Mouse (Mus musculus) forebrain, embryonic 11.5 days (tissue): ENCODE measurements at regions not wholly inside any gene's neighbourhood (a gene's known extent, or its start where the extent isn't known, plus 50 kb on each side); places are given as distances from the start of the nearest gene placed in this dataset.

Experiments
- ATAC-seq: fragments of 200-750 bp; cut with Nextera tagmentation; replicated peaks from 2 replicates; pipeline ENCODE4 v1.8.0; 2017; ENCODE audit warnings: moderate TSS enrichment; ENCODE audit not compliant: low FRiP score
- DNase-seq: peaks from one replicate; pipeline ENCODE4 v3.0.0-alpha.2; 2017; ENCODE audit warnings: low spot score
- H3K27ac ChIP-seq: fragments of 300-500 bp; sonication (generic); 2 replicates; pipeline ENCODE4 v1.5.1; 2014; ENCODE audit warnings: low read depth, low read length
- H3K27me3 ChIP-seq: fragments of 300-500 bp; sonication (generic); 2 replicates; pipeline ENCODE4 v1.6.1; 2014; ENCODE audit warnings: mild to moderate bottlenecking, low read length, mixed read lengths; ENCODE audit not compliant: control insufficient read depth, insufficient read depth
- H3K36me3 ChIP-seq: fragments of 300-500 bp; sonication (generic); 2 replicates; pipeline ENCODE4 v1.6.1; 2014; ENCODE audit warnings: mild to moderate bottlenecking, low read length, moderate library complexity, mixed read lengths; ENCODE audit not compliant: control insufficient read depth, insufficient read depth
- H3K4me1 ChIP-seq: fragments of 300-500 bp; sonication (generic); replicated peaks from 2 replicates; pipeline ENCODE4 v1.6.1; 2014; ENCODE audit warnings: low read length, mixed read lengths; ENCODE audit not compliant: control insufficient read depth, insufficient read depth
- H3K4me2 ChIP-seq: fragments of 300-500 bp; sonication (generic); 2 replicates; pipeline ENCODE4 v1.6.1; 2014; ENCODE audit warnings: low read depth, mild to moderate bottlenecking, low read length, moderate library complexity, mixed read lengths; ENCODE audit not compliant: severe bottlenecking
- H3K4me3 ChIP-seq: fragments of 300-500 bp; sonication (generic); 2 replicates; pipeline ENCODE4 v1.5.1; 2014; ENCODE audit warnings: low read depth, low read length
- H3K9ac ChIP-seq: fragments of 300-500 bp; sonication (generic); 2 replicates; pipeline ENCODE4 v1.6.1; 2014; ENCODE audit warnings: low read length
- H3K9me3 ChIP-seq: fragments of 300-500 bp; sonication (generic); 2 replicates; pipeline ENCODE4 v1.6.1; 2016; ENCODE audit warnings: low read length, mixed read lengths; ENCODE audit not compliant: control insufficient read depth
- WGBS: fragments of 180-500 bp; shearing (Covaris S2); extraction: QIAGEN DNeasy Blood & Tissue Kit; methylation state at CpG from one replicate; pipeline ENCODE4 v1.1.7; 2014; 5-methylcytosine and 5-hydroxymethylcytosine counted together

- Histone ChIP-seq H3K36me3 (no peaks in the 10 kb centered on the region), H3K9me3 (no peaks in the 10 kb centered on the region), H3K9ac (no peak overlapping the region), H3K4me3 (no peak overlapping the region), H3K4me1 (no peaks in the 10 kb centered on the region), H3K27me3 (no peaks in the 10 kb centered on the region), H3K27ac (no peak overlapping the region), H3K4me2 (no peak overlapping the region)
- WGBS: 73% methylated on average over 2 of the region's 2 CpGs
- DNase-seq: no peak
- no peak for ATAC-seq
Measured at GRCm38 (mm10) chr3:143778161-143778560, 426.9 kb downstream of the Lmo4 start.

GRCm38 (mm10) chr3:143759337-143759736, 445.7 kb downstream of the Lmo4 start:
- no peak overlapping the region for H3K4me3 ChIP-seq
- DNase-seq (no peak), ATAC-seq (no peak)
- no peaks in the 10 kb centered on the region for H3K27me3 ChIP-seq
- WGBS: 84% methylated on average over 1 of the region's 1 CpGs
- no peaks in the 10 kb centered on the region for H3K4me1 ChIP-seq
- H3K27ac ChIP-seq: no peak overlapping the region
- no peak overlapping the region for H3K4me2 ChIP-seq
- no peak overlapping the region for H3K9ac ChIP-seq
- no peaks in the 10 kb centered on the region for H3K9me3 ChIP-seq
- H3K36me3 ChIP-seq: no peaks in the 10 kb centered on the region

- WGBS: 93% methylated on average over 3 of the region's 3 CpGs
- Histone ChIP-seq H3K4me2 (no peak overlapping the region), H3K9ac (no peak overlapping the region), H3K36me3 (no peaks in the 10 kb centered on the region), H3K27ac (no peak overlapping the region), H3K9me3 (no peaks in the 10 kb centered on the region), H3K27me3 (no peaks in the 10 kb centered on the region), H3K4me3 (no peak overlapping the region), H3K4me1 (no peaks in the 10 kb centered on the region)
- ATAC-seq: no peak
- no peak for DNase-seq
Measured at GRCm38 (mm10) chr3:143753197-143753596, 451.8 kb downstream of the Lmo4 start.

- no peak overlapping the region for H3K4me3 ChIP-seq
- no peak for DNase-seq
- H3K36me3 ChIP-seq: no peaks in the 10 kb centered on the region
- 72% methylated on average over 1 of the region's 1 CpGs for WGBS
- ATAC-seq: no peak
- H3K27me3 ChIP-seq: no peaks in the 10 kb centered on the region
- H3K9me3 ChIP-seq: no peaks in the 10 kb centered on the region
- no peak overlapping the region for H3K27ac ChIP-seq
- no peak overlapping the region for H3K9ac ChIP-seq
- H3K4me2 ChIP-seq: no peak overlapping the region
- no peaks in the 10 kb centered on the region for H3K4me1 ChIP-seq
Measured at GRCm38 (mm10) chr3:143752660-143753059, 452.4 kb downstream of the Lmo4 start.

- ATAC-seq (no peak), DNase-seq (no peak)
- WGBS: 89% methylated on average over 4 of the region's 4 CpGs
- H3K9me3 ChIP-seq: no peaks in the 10 kb centered on the region
- no peak overlapping the region for H3K27ac ChIP-seq
- no peak overlapping the region for H3K4me3 ChIP-seq
- no peak overlapping the region for H3K9ac ChIP-seq
- H3K4me1 ChIP-seq: no peaks in the 10 kb centered on the region
- H3K4me2 ChIP-seq: no peak overlapping the region
- H3K27me3 ChIP-seq: no peaks in the 10 kb centered on the region
- H3K36me3 ChIP-seq: no peaks in the 10 kb centered on the region
Measured at GRCm38 (mm10) chr3:143750128-143750527, 454.9 kb downstream of the Lmo4 start.

- H3K4me1 ChIP-seq: no peaks in the 10 kb centered on the region
- no peak overlapping the region for H3K27ac ChIP-seq
- ATAC-seq (no peak), DNase-seq (no peak)
- no peak overlapping the region for H3K9ac ChIP-seq
- no peak overlapping the region for H3K4me2 ChIP-seq
- H3K36me3 ChIP-seq: no peaks in the 10 kb centered on the region
- no peaks in the 10 kb centered on the region for H3K27me3 ChIP-seq
- H3K9me3 ChIP-seq: no peaks in the 10 kb centered on the region
- 78% methylated on average over 7 of the region's 7 CpGs for WGBS
- no peak overlapping the region for H3K4me3 ChIP-seq
Measured at GRCm38 (mm10) chr3:143743649-143744048, 461.4 kb downstream of the Lmo4 start.

- ATAC-seq: no peak
- 77% methylated on average over 17 of the region's 17 CpGs for WGBS
- no peak for DNase-seq
Measured at GRCm38 (mm10) chr3:143742786-143743571, 462.0 kb downstream of the Lmo4 start.

GRCm38 (mm10) chr3:143738676-143739075, 466.3 kb downstream of the Lmo4 start:
- H3K9me3 ChIP-seq: no peaks in the 10 kb centered on the region
- no peaks in the 10 kb centered on the region for H3K27me3 ChIP-seq
- no peaks in the 10 kb centered on the region for H3K36me3 ChIP-seq
- no peaks in the 10 kb centered on the region for H3K4me1 ChIP-seq
- DNase-seq: no peak
- H3K27ac ChIP-seq: no peak overlapping the region
- no peak overlapping the region for H3K9ac ChIP-seq
- WGBS: 76% methylated on average over 3 of the region's 3 CpGs
- ATAC-seq: no peak
- no peak overlapping the region for H3K4me3 ChIP-seq
- H3K4me2 ChIP-seq: no peak overlapping the region

More at GRCm38 (mm10) chr3:143742786-143743571, 462.0 kb downstream of the Lmo4 start:
- Histone ChIP-seq H3K9ac (no peak overlapping the region), H3K27me3 (no peaks in the 10 kb centered on the region), H3K36me3 (no peaks in the 10 kb centered on the region), H3K4me1 (no peaks in the 10 kb centered on the region), H3K9me3 (no peaks in the 10 kb centered on the region), H3K4me2 (no peak overlapping the region), H3K4me3 (no peak overlapping the region), H3K27ac (no peak overlapping the region)

GRCm38 (mm10) chr3:143737844-143738243, 467.2 kb downstream of the Lmo4 start:
- Histone ChIP-seq H3K9me3 (no peaks in the 10 kb centered on the region), H3K4me3 (no peak overlapping the region), H3K4me1 (no peaks in the 10 kb centered on the region), H3K36me3 (no peaks in the 10 kb centered on the region), H3K27me3 (no peaks in the 10 kb centered on the region), H3K4me2 (no peak overlapping the region), H3K9ac (no peak overlapping the region), H3K27ac (no peak overlapping the region)
- no peak for DNase-seq
- 76% methylated on average over 6 of the region's 6 CpGs for WGBS
- ATAC-seq: no peak
